Mouse (Mus musculus) layer of hippocampus, adult 9-11 months (tissue): ENCODE data around the gene Cyp17a1.

Experiments
- DNase-seq: peaks from one replicate; pipeline ENCODE4 v3.0.0; 2022

Gene Cyp17a1

GRCm38 (mm10) chr19:46672766-46673418 lies at the start of gene Cyp17a1:
TSS of gene Cyp17a1 (minus strand) at chr19:46673172.
- DNase-seq, result no peak

GRCm38 (mm10) chr19:46718150-46718549 lies 45.2 kb upstream of the Cyp17a1 start:
- DNase-seq, result no peak

- DNase-seq, result no peak
Observed at GRCm38 (mm10) chr19:46715016-46715415, 42.0 kb upstream of the Cyp17a1 start.

GRCm38 (mm10) chr19:46714234-46714633 lies 41.3 kb upstream of the Cyp17a1 start:
- no peak for DNase-seq

GRCm38 (mm10) chr19:46710614-46711013 lies 37.6 kb upstream of the Cyp17a1 start:
- no peak for DNase-seq

GRCm38 (mm10) chr19:46707296-46708151 lies 34.6 kb upstream of the Cyp17a1 start, which contains the start of gene As3mt:
TSS of gene As3mt (plus strand) at chr19:46707458.
- DNase-seq, result peak; percentile 57

GRCm38 (mm10) chr19:46706540-46707295 lies 33.7 kb upstream of the Cyp17a1 start:
- DNase-seq, result no peak

- no peak for DNase-seq
Observed at GRCm38 (mm10) chr19:46705779-46706495, 33.0 kb upstream of the Cyp17a1 start.

- no peak for DNase-seq
Observed at GRCm38 (mm10) chr19:46701156-46701555, 28.2 kb upstream of the Cyp17a1 start.

GRCm38 (mm10) chr19:46699011-46699481 lies 26.1 kb upstream of the Cyp17a1 start:
- DNase-seq, result peak; percentile 56

- DNase-seq, result no peak
Observed at GRCm38 (mm10) chr19:46697840-46698517, 25.0 kb upstream of the Cyp17a1 start.

GRCm38 (mm10) chr19:46696943-46697342 lies 24.0 kb upstream of the Cyp17a1 start:
- no peak for DNase-seq

GRCm38 (mm10) chr19:46696482-46696881 lies 23.5 kb upstream of the Cyp17a1 start:
- DNase-seq, result no peak

GRCm38 (mm10) chr19:46693146-46693545 lies 20.2 kb upstream of the Cyp17a1 start:
- DNase-seq, result no peak

GRCm38 (mm10) chr19:46691078-46691477 lies 18.1 kb upstream of the Cyp17a1 start:
- no peak for DNase-seq

GRCm38 (mm10) chr19:46690387-46690786 lies 17.4 kb upstream of the Cyp17a1 start:
- DNase-seq, result no peak

GRCm38 (mm10) chr19:46689460-46690372 lies 16.7 kb upstream of the Cyp17a1 start, which contains the start of gene Borcs7:
TSS of gene Borcs7 (plus strand) at chr19:46689906.
- DNase-seq, result peak; percentile 85

- DNase-seq, result no peak
Observed at GRCm38 (mm10) chr19:46679720-46680383, 6.9 kb upstream of the Cyp17a1 start.

- no peak for DNase-seq
Observed at GRCm38 (mm10) chr19:46675641-46676040, 2.7 kb upstream of the Cyp17a1 start.

GRCm38 (mm10) chr19:46670691-46671090 lies 2.3 kb downstream of the Cyp17a1 start:
- DNase-seq, result no peak
